Mouse (Mus musculus) ES-Bruce4 (cell line): ENCODE data around the gene P2ry10.

ENCODE experiments used
- CTCF ChIP-seq: IDR thresholded peaks from one replicate; pipeline ENCODE4 v1.8.1; 2011; ENCODE audit warnings: low read depth, low read length
- EP300 ChIP-seq: IDR thresholded peaks from 2 replicates; pipeline ENCODE4 v1.6.1; 2011; ENCODE audit warnings: low read depth, low read length; ENCODE audit not compliant: insufficient read depth
- POLR2A ChIP-seq: IDR thresholded peaks from one replicate; pipeline ENCODE4 v1.8.1; 2011; ENCODE audit warnings: low read length; ENCODE audit not compliant: insufficient read depth

- TF ChIP-seq CTCF, result no peak
- TF ChIP-seq POLR2A, result no peak
- TF ChIP-seq EP300, result no peak
These were observed 62.6 kb downstream of the P2ry10 start for GRCm38 (mm10) chrX:107150752-107151515.
